Mouse (Mus musculus) thymus, adult 2 months (tissue): ENCODE data around the gene Sec24c.

Source experiments
- CTCF ChIP-seq: fragments of 200-500 bp; IDR thresholded peaks from 2 replicates; pipeline ENCODE4 v1.5.1; 2012; ENCODE audit warnings: mild to moderate bottlenecking, control low read depth, low read length, moderate library complexity, borderline replicate concordance; ENCODE audit not compliant: control insufficient read depth, poor library complexity, insufficient read depth; ENCODE audit errors: extremely low read depth
- POLR2A ChIP-seq: fragments of 200-500 bp; IDR thresholded peaks from 2 replicates; pipeline ENCODE4 v1.6.1; 2012; ENCODE audit warnings: mild to moderate bottlenecking, low read length, control low read depth, moderate library complexity; ENCODE audit not compliant: control insufficient read depth, poor library complexity, insufficient read depth; ENCODE audit errors: extremely low read depth

DNA sequence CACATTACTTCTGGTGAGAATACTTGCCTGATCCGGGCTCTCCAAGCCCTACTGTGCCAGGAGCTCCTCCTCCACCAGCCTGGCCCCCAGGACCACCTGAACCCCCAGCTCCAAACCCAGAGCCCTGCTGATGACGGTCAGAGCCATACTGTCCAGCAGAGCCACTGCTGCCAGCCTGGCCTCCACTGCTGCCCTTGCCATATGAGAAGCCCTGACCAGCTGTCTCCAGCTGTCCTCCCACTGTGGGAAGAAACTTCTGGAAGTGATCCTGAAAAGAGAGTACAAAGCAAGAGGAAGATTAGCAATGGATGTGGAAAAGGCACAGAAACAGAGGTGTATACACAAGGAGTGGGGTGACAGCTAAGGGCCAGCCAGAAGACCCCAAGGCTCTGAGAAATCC is 23.1 kb upstream of the Sec24c start:
- TF ChIP-seq CTCF (no peak), POLR2A (no peak)
